Mouse (Mus musculus): ENCODE results near the gene Sytl3.

Sytl3 gene

DNA sequence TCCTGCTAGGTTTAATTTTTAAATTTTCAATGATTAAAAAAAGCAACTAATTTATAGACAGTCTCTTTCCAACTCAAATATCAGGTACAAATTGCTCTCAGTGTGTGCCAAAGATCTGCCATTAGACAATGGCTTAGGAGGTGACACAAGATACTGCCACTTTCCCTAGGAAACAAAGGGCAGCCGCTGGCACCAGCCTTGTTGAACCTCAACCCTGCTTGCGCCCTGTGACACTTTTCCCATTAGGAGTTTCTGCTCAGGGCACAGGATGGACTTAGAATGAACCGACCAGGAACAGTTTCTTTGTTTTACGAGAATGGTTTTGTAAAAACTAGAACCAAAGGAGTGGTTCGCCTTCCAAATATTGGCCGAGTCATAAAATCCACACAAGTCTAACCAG is 117.2 kb downstream of the Sytl3 start:
- in situ Hi-C loops (cut with MboI, MseI) = no loop called here

DNA sequence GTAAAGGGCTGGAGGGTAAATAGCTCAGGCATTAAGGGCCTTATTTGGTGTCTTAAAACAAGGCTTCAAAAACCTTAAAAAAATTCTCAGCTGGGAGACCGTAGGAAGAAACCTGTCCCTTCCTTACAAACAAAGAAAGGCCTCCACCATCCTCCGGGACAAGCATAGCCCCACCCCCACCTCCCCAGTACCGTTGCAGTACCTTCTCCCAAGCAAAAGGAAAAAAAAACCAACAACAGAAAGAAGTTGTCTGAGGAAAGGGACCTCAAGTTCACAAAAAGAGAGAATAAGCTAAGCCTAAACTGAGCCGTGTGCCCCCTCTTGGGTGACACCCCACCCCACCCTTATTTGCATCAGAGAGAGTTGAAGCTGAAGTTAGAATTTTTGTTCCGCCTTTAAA is 117.7 kb downstream of the Sytl3 start:
- in situ Hi-C loops (cut with MboI, MseI) = no loop called here

DNA sequence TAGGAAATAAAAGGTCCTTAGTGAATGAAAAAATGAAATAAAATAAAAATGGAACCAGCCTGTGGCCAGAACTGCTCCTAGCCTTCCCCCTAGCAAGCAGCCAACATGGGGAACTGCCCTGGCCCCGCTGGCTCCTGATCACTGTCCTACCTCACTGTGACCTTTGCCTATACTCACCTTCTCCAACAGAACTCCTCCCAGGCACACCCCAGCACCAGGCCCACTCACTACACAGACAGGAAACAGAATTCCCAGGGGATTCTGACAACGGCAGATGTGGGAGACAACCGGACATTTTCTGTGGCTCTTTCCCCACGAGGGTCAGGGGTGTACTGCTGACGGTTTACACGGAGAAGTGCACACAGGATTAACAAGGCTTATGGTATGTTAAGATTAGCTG is 118.2 kb downstream of the Sytl3 start:
- in situ Hi-C loops (cut with MboI, MseI) = no loop called here

DNA sequence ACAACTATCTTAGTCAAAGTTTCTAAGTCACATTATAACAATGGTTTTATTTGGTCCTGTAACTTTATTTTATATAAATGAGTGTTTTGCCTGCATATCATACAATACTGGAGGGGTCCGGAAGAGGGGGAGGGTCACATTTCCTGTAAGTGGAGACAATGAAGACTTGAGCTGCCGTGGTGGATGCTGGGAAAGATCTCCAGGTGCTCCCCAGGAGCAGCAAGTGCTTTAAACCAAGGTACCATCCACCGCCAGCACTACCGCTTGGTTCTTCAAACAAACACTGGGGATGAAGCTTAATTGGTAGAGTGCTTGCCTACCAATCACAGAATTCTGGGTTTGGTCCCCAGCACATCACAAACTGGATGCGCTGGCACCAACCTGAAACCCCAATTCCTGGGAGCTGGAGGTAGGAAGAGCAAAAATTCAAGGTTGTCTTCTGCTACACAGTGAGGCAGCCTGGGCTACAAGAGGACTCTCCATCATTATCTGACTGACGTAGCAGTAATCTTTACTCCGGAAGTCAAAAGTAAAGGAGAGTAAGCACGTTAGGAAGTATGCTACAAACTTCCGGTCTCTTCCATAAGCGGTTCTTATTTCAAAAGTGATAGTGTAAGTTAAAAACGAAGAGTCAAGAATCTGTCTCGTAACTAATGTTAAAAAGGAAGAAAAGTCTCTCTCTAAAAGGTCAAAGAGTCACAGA is 118.9 kb downstream of the Sytl3 start:
- in situ Hi-C loops (cut with MboI, MseI) = no loop called here

DNA sequence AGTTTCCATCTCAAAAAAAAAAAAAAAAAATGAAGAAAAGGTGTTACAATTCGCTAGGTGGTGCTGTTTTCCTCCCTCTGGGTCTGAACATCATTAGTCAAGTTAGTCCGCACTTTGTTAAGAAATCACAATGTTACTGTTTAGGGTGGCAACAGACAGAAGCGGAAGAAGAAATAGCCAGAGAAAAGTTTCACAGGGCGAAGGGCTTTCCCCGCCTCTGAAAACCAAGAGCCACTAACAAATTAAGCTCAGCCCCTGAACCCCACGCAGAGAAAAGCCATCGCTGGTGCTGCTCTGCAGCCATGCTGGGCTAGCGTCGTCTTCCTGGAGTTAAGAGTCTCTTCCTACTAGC is 119.4 kb downstream of the Sytl3 start:
- in situ Hi-C loops (cut with MboI, MseI) = no loop called here

DNA sequence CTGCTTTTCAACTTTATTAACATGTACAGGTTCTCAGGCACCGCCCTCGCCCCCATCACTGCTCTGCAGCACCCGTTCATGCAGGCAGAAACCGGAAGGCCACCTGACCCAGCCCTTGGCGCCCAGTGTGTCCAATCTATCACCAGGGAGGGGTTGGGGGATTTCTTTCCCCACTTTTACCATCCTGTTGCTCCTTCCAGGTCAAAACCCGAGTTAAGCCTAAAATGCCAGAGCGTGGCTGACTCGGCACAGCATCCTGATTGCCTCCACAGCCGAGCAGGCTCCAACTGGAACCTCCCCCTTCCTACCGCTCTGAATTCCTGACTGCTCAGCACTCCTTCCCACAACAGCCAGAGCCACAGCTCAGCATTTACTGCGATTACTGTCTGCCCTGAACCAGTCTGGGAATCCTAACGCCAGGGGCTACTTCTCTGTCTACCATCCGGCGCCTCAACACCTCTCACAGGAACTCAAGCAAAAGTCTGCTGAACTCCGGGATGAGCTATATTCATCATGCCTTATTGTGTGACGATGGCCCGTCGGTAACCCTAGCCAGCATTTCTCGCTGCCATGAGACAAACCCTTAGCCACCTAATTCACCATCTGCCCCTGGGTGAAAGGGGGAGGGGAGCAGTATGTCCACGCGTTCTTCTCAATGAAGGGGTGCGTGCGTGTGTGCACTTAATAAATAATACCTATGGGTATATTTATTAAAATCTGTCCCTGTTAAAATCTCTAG is 120.0 kb downstream of the Sytl3 start:
- in situ Hi-C loops (cut with MboI, MseI) = no loop called here

DNA sequence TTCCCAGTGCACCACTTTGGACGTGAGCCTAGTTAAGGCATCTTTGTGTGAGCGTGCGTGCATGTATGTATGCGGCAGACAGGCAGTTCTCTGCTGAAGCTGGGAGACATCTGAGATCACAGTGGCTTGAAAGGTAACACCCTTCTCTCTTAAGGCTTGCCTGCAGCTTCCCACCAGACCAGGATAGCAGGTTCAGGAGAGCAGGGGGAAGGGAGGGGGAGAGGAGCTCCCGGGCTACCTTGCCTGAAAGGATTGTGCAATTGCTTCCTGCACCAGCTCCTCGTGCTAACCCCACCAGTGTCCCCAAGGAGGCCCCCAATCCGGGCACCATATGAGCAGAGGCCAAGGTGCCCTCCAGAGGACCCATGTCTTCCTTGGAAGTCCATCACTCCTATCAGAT is 120.7 kb downstream of the Sytl3 start:
- in situ Hi-C loops (cut with MboI, MseI) = loop anchor here (5.0 kb wide), 1 partner anchor 48 kb away; no protein-coding TSS in a partner anchor

DNA sequence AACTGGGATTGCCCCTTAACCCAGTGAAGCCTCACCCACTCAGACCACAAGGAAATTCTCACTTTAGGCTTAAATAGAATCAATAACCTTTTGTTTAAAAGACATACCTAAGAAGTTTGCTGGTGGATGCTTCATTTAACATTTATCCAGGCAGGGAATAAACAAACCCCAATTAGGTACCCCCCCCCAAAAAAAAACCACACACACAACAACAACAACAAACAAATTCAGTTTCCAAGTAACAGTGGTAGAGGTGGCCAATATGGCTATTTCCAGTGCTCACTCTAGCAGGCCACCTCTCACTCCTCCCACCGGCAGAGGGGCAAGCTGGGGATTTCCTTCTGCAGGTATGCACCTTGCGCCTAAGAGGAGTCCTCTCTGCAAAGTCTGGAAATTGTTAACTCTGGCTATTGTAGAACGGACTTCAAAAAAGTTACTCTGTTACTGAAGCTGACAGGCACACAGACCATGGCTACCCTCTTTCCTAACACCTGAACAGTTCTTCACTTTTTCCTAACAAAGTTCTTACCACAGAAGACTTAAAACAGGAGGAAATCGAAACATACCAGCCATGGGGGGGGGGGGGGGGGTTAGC is 121.7 kb downstream of the Sytl3 start:
- in situ Hi-C loops (cut with MboI, MseI) = loop anchor here (5.0 kb wide), 1 partner anchor 47 kb away; no protein-coding TSS in a partner anchor

DNA sequence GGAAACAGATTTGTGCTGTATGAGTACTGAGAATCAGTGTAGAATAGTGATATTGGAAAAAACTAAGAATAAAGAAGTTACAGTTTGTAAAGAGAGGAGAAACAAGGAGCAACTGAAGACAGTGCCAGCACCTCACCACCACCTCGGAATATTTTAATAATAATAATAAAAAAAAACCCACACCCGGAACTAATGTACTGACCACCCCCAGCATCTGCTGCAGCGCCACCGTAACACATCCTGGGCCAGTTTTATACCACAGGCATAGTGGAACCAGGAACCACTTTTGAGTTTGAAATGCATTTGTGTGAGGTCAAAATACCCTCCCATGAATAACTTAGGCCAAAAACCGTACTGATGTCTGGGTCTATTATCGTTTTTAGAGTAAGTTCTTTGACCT is 122.4 kb downstream of the Sytl3 start:
- in situ Hi-C loops (cut with MboI, MseI) = loop anchor here (5.0 kb wide), 1 partner anchor 46 kb away; no protein-coding TSS in a partner anchor

DNA sequence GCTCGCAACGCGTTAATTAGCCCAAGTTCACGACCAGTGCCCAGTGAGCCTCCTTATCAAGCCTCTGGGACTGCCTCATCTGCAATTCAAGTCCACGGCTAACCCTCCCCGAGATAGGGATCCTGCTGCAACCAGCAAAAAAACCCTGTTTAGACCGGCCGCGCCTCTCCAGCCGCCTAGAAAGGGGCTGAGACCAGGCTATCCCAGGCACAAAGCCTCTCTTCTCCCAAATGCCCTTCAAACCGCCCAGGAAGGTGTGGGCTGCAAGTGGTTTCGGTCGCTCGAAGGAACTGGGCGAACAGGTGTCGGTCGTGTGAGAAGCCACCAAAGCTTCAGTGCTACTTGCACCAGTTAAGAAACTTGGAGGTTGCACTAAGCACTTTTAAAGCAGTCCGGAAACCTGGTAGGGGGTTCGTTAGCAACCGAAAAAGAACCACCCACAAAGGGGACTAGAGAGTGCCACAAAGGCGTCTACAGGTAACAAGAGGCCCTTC is 123.2 kb downstream of the Sytl3 start:
- in situ Hi-C loops (cut with MboI, MseI) = loop anchor here (5.0 kb wide), 1 partner anchor 45 kb away; no protein-coding TSS in a partner anchor

DNA sequence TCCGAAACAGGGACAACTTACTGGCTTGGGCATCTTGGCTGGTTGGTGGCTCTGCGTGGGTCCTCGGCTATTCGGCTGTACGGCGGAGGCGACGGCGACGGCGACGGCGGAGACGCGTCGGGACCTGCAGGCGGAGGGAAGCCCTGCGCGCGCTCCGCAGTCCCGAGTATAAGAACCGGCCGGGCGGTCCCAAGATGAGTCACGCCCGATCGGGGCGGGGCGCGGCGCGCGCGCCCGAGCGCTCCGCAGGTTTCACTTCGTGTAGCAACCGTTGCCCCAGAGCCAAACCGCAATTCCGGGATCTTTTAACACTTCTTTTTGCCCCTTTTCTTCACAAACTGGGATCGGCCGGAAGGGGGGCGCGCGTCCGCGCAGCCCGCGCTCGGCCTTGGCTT is 123.7 kb downstream of the Sytl3 start, which contains the start of gene Ezr:
Ezr (minus strand) TSS at position 174 of the 395 bp plus-strand sequence.
- in situ Hi-C loops (cut with MboI, MseI) = loop anchor here (5.0 kb wide), 1 partner anchor 45 kb away; no protein-coding TSS in a partner anchor

DNA sequence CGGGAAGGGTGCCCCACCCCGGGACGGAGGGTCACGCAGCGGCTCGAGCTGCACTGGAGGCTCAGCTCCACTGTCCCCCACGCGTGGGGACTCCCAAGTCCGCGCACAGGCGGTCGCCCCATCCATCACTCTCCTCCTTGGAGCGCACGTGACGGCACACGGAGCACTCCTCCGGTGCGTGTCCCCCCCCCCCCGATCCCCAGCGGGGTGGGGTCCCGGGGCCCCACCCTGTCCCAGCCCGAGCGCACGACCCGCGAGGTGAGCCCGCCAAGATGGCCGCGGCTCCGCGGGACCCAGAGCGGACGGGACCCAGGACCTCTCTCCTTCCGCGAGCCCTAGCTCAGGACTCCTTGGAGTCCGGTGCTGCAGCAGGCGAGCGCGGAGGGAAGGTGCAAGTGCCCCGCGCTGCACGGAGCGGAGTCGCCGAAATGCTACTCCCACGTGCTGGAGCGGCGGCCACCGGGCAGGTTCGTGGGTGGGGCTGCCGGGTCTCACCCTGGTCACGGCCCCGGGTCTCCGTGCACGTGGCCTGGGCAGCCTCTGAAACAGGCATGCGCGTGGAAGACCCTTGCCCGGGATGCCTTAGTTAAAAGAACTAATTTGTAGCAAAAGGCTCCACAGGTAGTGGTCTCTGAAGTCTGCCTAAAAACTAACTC is 124.2 kb downstream of the Sytl3 start:
- in situ Hi-C loops (cut with MboI, MseI) = loop anchor here (5.0 kb wide), 1 partner anchor 44 kb away; no protein-coding TSS in a partner anchor

DNA sequence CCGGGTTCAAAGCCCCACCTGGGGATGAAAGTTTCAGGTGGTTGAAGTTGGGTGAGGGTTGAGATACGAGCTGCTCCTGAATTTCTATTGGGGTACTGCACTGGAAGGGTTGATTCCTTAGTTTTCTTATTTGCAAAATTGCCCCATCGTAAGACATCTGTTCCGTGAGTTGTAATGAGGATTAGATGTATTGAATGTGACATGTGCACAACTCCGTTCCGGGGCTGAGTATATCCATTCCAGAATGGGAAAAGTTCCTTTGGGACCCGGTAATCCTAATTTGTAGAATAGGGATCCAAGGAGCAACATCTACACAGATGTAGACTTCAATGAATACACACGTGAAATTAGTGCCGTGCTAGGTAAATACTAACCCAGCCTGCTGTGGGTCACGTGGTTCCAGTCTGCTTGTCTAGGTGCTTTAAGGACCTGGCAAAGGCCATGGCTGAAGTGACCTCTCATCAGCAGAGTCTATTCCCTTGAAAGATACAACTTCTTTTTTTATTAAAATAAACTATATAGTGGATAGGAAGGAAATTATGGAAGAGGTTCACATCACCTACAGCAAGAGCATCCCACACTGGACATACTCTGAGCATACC is 125.0 kb downstream of the Sytl3 start:
- in situ Hi-C loops (cut with MboI, MseI) = loop anchor here (5.0 kb wide), 1 partner anchor 43 kb away; no protein-coding TSS in a partner anchor

DNA sequence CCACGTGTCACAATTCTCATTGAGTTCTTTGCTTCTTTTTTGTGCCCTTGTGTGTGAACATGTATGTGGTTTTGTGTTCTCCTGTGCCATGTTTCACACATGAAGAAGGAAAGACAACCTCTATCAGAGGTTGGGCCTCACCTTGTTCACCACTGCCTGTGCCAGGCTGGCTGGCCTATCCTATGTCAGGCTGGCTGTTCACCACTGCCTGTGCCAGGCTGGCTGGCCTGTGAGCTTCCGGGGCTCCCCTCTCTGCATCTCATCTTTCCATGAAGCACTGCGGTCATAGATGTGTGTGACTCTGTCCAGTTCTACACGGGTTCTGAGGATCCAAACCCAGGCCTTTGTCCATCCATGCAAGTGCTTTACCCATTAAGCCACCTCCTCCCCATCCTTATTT is 128.3 kb downstream of the Sytl3 start:
- in situ Hi-C loops (cut with MboI, MseI) = no loop called here

Data from T-helper 1 cell (primary cell).